Mouse (Mus musculus) heart, adult 2 months (tissue): ENCODE data around the gene Trim66.
A peak's percentile ranks its signal among the peaks of the same experiment; 100 is the strongest.

Experiments used
- CTCF ChIP-seq: fragments of 200-600 bp; IDR thresholded peaks from 2 replicates; pipeline ENCODE4 v1.8.1; 2022; ENCODE audit warnings: antibody characterized with exemption, mild to moderate bottlenecking, moderate library complexity
- EP300 ChIP-seq: fragments of 200-500 bp; IDR thresholded peaks from 2 replicates; pipeline ENCODE4 v1.6.1; 2011; ENCODE audit warnings: low read depth, low read length, control low read depth; ENCODE audit not compliant: insufficient read depth
- POLR2A ChIP-seq: fragments of 200-500 bp; IDR thresholded peaks from 2 replicates; pipeline ENCODE4 v1.6.1; 2011; ENCODE audit warnings: mild to moderate bottlenecking, low read depth, low read length, control low read depth; ENCODE audit not compliant: insufficient read depth

DNA sequence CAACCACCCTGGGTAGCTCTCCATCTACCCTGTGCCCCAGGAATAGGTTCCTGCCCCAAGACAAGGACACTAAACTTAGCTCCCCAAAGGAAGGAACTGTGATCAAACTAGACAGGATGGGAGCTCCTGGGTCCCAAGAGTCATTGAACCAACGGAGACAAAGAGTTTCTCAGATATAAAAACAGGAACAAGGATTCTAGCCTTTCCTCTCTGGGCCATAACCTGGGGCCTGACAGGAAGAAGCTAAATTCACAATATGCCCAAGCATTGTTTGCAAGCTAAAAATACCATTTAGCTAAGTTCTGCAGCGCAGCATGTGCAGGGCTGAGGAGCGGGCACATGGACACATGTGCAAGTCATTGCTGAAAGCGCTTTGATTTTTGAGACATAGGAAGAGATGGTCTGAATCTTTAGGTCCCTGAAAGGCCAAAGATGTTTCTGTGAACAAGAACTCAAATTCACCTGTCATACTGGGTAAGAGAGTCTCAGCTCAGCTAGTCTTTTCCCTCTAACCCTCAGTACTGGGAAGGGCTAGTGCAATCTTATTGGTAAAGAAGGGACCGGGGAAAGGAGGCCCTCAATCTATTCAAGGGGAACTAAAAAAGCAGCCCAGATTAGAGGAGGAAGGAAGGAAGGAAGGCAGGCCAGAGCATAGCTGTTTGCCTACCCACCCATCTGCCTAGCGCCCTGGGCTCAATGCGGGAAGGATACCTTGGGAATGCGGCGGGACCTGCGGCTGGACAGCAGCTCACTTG is 33.9 kb upstream of the Trim66 start:
- TF ChIP-seq EP300 (peak; percentile 24; the same call in 1 of the 2 replicates), CTCF (no peak), POLR2A (peak; percentile 12; the same call in 1 of the 2 replicates)
